Mouse (Mus musculus) MEL (cell line): Measurements from ENCODE around the gene Mdm1. TPM values are rescaled to one million over a fixed set of nuclear protein-coding genes. Genes with fewer than 3 reads are reported as not detected.

Experiments
- DNase-seq: peaks from one replicate; pipeline ENCODE4 v3.0.0; 2011; ENCODE audit warnings: low read depth, low spot score
- H3K27ac ChIP-seq: 2 replicates; pipeline ENCODE4 v1.5.1; 2012; ENCODE audit warnings: low read depth, mild to moderate bottlenecking, control low read depth, low read length, moderate library complexity; ENCODE audit not compliant: control insufficient read depth
- H3K27me3 ChIP-seq, 2 experiments: fragments of 150-350 bp in 1 of 2; sonication (generic) in 1 of 2; 2 replicates each; pipeline ENCODE4 v1.6.1; 2012; ENCODE audit warnings: low read length in 2 of 2, mild to moderate bottlenecking in 2 of 2, improper control_type of control experiment in 1 of 2, moderate library complexity in 1 of 2; ENCODE audit not compliant: insufficient read depth in 2 of 2, control insufficient read depth in 1 of 2
- H3K36me3 ChIP-seq, 2 experiments: 2 replicates each; pipeline ENCODE4 v1.6.1; 2012 to 2014; ENCODE audit warnings: low read length in 2 of 2, improper control_type of control experiment in 1 of 2, inconsistent platforms in 1 of 2, mild to moderate bottlenecking in 1 of 2; ENCODE audit not compliant: insufficient read depth in 2 of 2, control insufficient read depth in 1 of 2
- H3K4me1 ChIP-seq, 2 experiments: fragments of 150-350 bp in 1 of 2; sonication (generic) in 1 of 2; 2 replicates each; pipeline ENCODE4 v1.6.1; 2012; ENCODE audit warnings: low read length in 2 of 2, improper control_type of control experiment in 1 of 2, mild to moderate bottlenecking in 1 of 2; ENCODE audit not compliant: insufficient read depth in 2 of 2, control insufficient read depth in 1 of 2
- H3K4me3 ChIP-seq, 2 experiments: fragments of 150-350 bp in 1 of 2; sonication (generic) in 1 of 2; 2 replicates each; pipeline ENCODE4 v1.5.1; 2012; ENCODE audit warnings: low read depth in 2 of 2, low read length in 2 of 2, mild to moderate bottlenecking in 2 of 2, moderate library complexity in 2 of 2, control low read depth in 1 of 2, improper control_type of control experiment in 1 of 2; ENCODE audit not compliant: control insufficient read depth in 1 of 2, insufficient read depth in 1 of 2
- H3K79me2 ChIP-seq: 2 replicates; pipeline ENCODE4 v1.6.1; 2012; ENCODE audit warnings: mild to moderate bottlenecking, low read length, moderate library complexity; ENCODE audit not compliant: control insufficient read depth, poor library complexity, insufficient read depth
- H3K9ac ChIP-seq: 2 replicates; pipeline ENCODE4 v1.6.1; 2012; ENCODE audit warnings: low read depth, mild to moderate bottlenecking, control low read depth, low read length, moderate library complexity; ENCODE audit not compliant: control insufficient read depth, poor library complexity, severe bottlenecking
- H3K9me3 ChIP-seq: fragments of 150-350 bp; sonication (generic); replicated peaks from 2 replicates; pipeline ENCODE4 v1.6.1; 2012; ENCODE audit warnings: mild to moderate bottlenecking, low read length, improper control_type of control experiment, moderate library complexity; ENCODE audit not compliant: insufficient read depth
- BHLHE40 ChIP-seq: IDR thresholded peaks from 2 replicates; pipeline ENCODE4 v1.6.1; 2012; ENCODE audit warnings: low read depth, mild to moderate bottlenecking, inconsistent platforms, low read length, improper control_type of control experiment, borderline replicate concordance
- CHD2 ChIP-seq: IDR thresholded peaks from 2 replicates; pipeline ENCODE4 v1.6.1; 2011; ENCODE audit warnings: low read length, improper control_type of control experiment
- CTCF ChIP-seq, 3 experiments: IDR thresholded peaks in 2 of 3; conservative IDR thresholded peaks in 1 of 3; 2 replicates each; pipeline ENCODE4 v1.5.1; 2011 to 2012; ENCODE audit warnings: low read length in 3 of 3, low read depth in 2 of 3, mild to moderate bottlenecking in 2 of 3, improper control_type of control experiment in 1 of 3, inconsistent platforms in 1 of 3, mixed read lengths in 1 of 3, moderate library complexity in 1 of 3; ENCODE audit not compliant: control insufficient read depth in 1 of 3, insufficient read depth in 1 of 3, poor library complexity in 1 of 3, severe bottlenecking in 1 of 3
- E2F4 ChIP-seq: IDR thresholded peaks from 2 replicates; pipeline ENCODE4 v1.6.1; 2011; ENCODE audit warnings: low read depth, low read length, improper control_type of control experiment, borderline replicate concordance
- ELF1 ChIP-seq: IDR thresholded peaks from 2 replicates; pipeline ENCODE4 v1.6.1; 2014; ENCODE audit warnings: low read depth, mild to moderate bottlenecking, inconsistent platforms, low read length, improper control_type of control experiment, moderate library complexity
- ETS1 ChIP-seq: IDR thresholded peaks from 2 replicates; pipeline ENCODE4 v1.6.1; 2012; ENCODE audit warnings: low read depth, mild to moderate bottlenecking, inconsistent platforms, low read length, improper control_type of control experiment, moderate library complexity
- MAFK ChIP-seq: IDR thresholded peaks from 2 replicates; pipeline ENCODE4 v1.6.1; 2011; ENCODE audit warnings: low read depth, mild to moderate bottlenecking, low read length, improper control_type of control experiment, borderline replicate concordance
- MAX ChIP-seq: IDR thresholded peaks from 2 replicates; pipeline ENCODE4 v1.6.1; 2011; ENCODE audit warnings: low read length, improper control_type of control experiment
- MYB ChIP-seq: IDR thresholded peaks from 2 replicates; pipeline ENCODE4 v1.6.1; 2011; ENCODE audit warnings: mild to moderate bottlenecking, low read depth, low read length, improper control_type of control experiment
- NELFE ChIP-seq: IDR thresholded peaks from 2 replicates; pipeline ENCODE4 v1.6.1; 2011; ENCODE audit warnings: low read depth, low read length, improper control_type of control experiment
- NRF1 ChIP-seq: IDR thresholded peaks from 2 replicates; pipeline ENCODE4 v1.6.1; 2014; ENCODE audit warnings: low read depth, mild to moderate bottlenecking, inconsistent platforms, low read length, improper control_type of control experiment, moderate library complexity; ENCODE audit not compliant: poor library complexity, insufficient read depth, severe bottlenecking
- POLR2AphosphoS2 ChIP-seq: IDR thresholded peaks from 2 replicates; pipeline ENCODE4 v1.6.1; 2011; ENCODE audit warnings: low read length, improper control_type of control experiment
- POLR2AphosphoS5 ChIP-seq: IDR thresholded peaks from 2 replicates; pipeline ENCODE4 v1.6.1; 2012; ENCODE audit warnings: low read depth, borderline replicate concordance, mild to moderate bottlenecking, inconsistent platforms, low read length, moderate library complexity, mixed read lengths
- RAD21 ChIP-seq: IDR thresholded peaks from 2 replicates; pipeline ENCODE4 v1.6.1; 2011; ENCODE audit warnings: mild to moderate bottlenecking, low read depth, low read length, improper control_type of control experiment
- RCOR1 ChIP-seq: IDR thresholded peaks from 2 replicates; pipeline ENCODE4 v1.6.1; 2012; ENCODE audit warnings: low read depth, mild to moderate bottlenecking, inconsistent platforms, low read length, improper control_type of control experiment
- SMC3 ChIP-seq: IDR thresholded peaks from 2 replicates; pipeline ENCODE4 v1.6.1; 2011; ENCODE audit warnings: low read depth, low read length, improper control_type of control experiment
- TAL1 ChIP-seq: IDR thresholded peaks from 2 replicates; pipeline ENCODE4 v1.6.1; 2012; ENCODE audit warnings: mild to moderate bottlenecking, inconsistent platforms, low read length, moderate library complexity, mixed read lengths
- UBTF ChIP-seq: IDR thresholded peaks from 2 replicates; pipeline ENCODE4 v1.6.1; 2012; ENCODE audit warnings: low read depth, mild to moderate bottlenecking, inconsistent platforms, low read length, improper control_type of control experiment, moderate library complexity, borderline replicate concordance; ENCODE audit not compliant: insufficient read depth
- USF2 ChIP-seq, 2 experiments: IDR thresholded peaks; 2 replicates each; pipeline ENCODE4 v1.6.1; 2011 to 2012; ENCODE audit warnings: improper control_type of control experiment in 2 of 2, low read length in 2 of 2, borderline replicate concordance in 1 of 2, inconsistent platforms in 1 of 2, low read depth in 1 of 2, mild to moderate bottlenecking in 1 of 2; ENCODE audit not compliant: insufficient read depth in 1 of 2
- ZNF384 ChIP-seq: IDR thresholded peaks from 2 replicates; pipeline ENCODE4 v1.6.1; 2012; ENCODE audit warnings: low read depth, mild to moderate bottlenecking, inconsistent platforms, low read length, improper control_type of control experiment
- polyA plus RNA-seq, 2 experiments: library from polyadenylated mRNA; stranded (reverse) in 1 of 2; unstranded in 1 of 2; fragments of >175 nt in 1 of 2; fragments of >200 nt in 1 of 2; gene quantifications; 2 replicates each; pipeline versions ENCODE4 v1.2.1 to v1.2.4; 2012; ENCODE audit warnings: low replicate concordance in 2 of 2, low read depth in 1 of 2; ENCODE audit not compliant: insufficient read length in 2 of 2, insufficient read depth in 1 of 2, missing spikeins in 1 of 2
- total RNA-seq: library from RNA; depleted of rRNA; stranded (reverse); fragments of 300-350 nt; gene quantifications from 2 replicates; pipeline ENCODE4 v1.2.3, GENCODE M21; 2012

Mdm1 gene
- total and polyA plus RNA-seq, 3 experiments, result 27.9 to 44.5 TPM; not detected in 1

DNA sequence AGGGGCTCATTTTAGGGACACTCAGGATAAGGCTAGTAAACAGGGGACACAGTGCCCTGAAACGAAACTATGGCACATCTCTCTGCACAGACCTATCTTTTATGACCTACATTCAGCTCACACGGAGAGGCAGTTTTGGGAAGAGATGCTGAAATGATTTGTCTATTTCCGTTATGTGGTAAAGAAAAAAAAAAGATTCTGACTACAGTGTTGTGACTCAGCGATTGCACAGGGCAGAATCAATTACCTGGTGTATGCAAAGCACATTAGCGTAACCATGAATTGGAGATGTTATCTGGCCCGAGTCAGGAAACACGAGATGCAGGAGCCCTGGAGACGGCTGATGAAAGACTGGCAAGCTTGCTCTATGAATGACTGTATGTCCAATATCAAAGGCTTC, 30.8 kb downstream of the Mdm1 start:
- Histone ChIP-seq H3K4me1 (peaks cover 4 to 23% of the 10 kb centered on the region in 2 experiments; a peak in 3 of 4 replicates), H3K79me2 (no peaks in the 10 kb centered on the region), H3K27me3 (no peaks in the 10 kb centered on the region), H3K4me3 (no peak overlapping the region), H3K27ac (no peak overlapping the region), H3K9ac (no peak overlapping the region), H3K36me3 (peaks cover 0 to 15% of the 10 kb centered on the region in 2 experiments; a peak in 3 of 4 replicates), H3K9me3 (no peaks in the 10 kb centered on the region)
- no peak for DNase-seq
- TF ChIP-seq NRF1, result no peak
- no peak for TF ChIP-seq SMC3
- no peak for TF ChIP-seq TAL1
- no peak for TF ChIP-seq MYB
- no peak for TF ChIP-seq POLR2AphosphoS2
- TF ChIP-seq USF2 (IDR thresholded peaks at IDR 0.05; ENCODE audit: borderline replicate concordance in 1 of 2, insufficient read depth in 1 of 2, low read depth in 1 of 2, low read length in 2 of 2), result no peak
- no peak for TF ChIP-seq RCOR1
- TF ChIP-seq BHLHE40, result no peak
- no peak for TF ChIP-seq ELF1
- TF ChIP-seq CTCF (IDR thresholded peaks at IDR 0.05 in 2 of 3, conservative IDR thresholded peaks at IDR 0.05 in 1 of 3; ENCODE audit: control insufficient read depth in 1 of 3, insufficient read depth in 1 of 3, low read depth in 2 of 3, low read length in 3 of 3, poor library complexity in 1 of 3, severe bottlenecking in 1 of 3), result no peak
- no peak for TF ChIP-seq ZNF384
- TF ChIP-seq POLR2AphosphoS5, result no peak
- TF ChIP-seq RAD21, result no peak
- TF ChIP-seq MAX, result no peak

DNA sequence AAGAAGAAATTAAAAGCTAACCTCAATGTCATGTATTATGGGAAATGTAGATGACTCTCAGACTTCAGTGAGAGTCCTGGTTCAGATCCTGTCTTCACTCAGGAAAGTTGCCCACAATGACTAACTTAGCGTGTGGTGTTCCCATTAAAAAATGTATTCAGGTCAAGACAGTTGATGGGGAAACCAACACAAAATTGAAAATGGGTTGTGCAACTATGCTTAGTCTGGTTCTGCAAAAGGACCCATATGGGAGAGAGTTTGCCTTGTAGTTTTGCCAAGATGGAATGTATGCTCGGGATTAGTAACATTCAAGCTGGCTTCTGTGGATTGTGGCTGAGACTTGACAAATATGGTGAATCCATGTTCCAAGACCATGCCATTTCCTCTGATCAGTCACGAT, 31.3 kb downstream of the Mdm1 start:
- H3K9me3 ChIP-seq, result no peaks in the 10 kb centered on the region
- H3K27me3 ChIP-seq, result no peaks in the 10 kb centered on the region
- H3K36me3 ChIP-seq, result peaks cover 0 to 16% of the 10 kb centered on the region in 2 experiments; a peak in 3 of 4 replicates
- TF ChIP-seq E2F4 (no peak), RAD21 (no peak), USF2 (IDR thresholded peaks at IDR 0.05; ENCODE audit: borderline replicate concordance in 1 of 2, insufficient read depth in 1 of 2, low read depth in 1 of 2, low read length in 2 of 2) (no peak), ETS1 (no peak), BHLHE40 (no peak), MAFK (no peak), UBTF (no peak), CHD2 (no peak), NELFE (no peak)
- H3K27ac ChIP-seq, result no peak overlapping the region
- H3K9ac ChIP-seq, result no peak overlapping the region
- H3K4me1 ChIP-seq, result peaks cover 4 to 26% of the 10 kb centered on the region in 2 experiments; a peak in 3 of 4 replicates
- no peak for DNase-seq
- no peaks in the 10 kb centered on the region for H3K79me2 ChIP-seq
- no peak overlapping the region for H3K4me3 ChIP-seq
